Mouse (Mus musculus): ENCODE measurements around the gene Trim66.

The Trim66 gene

GRCm38 (mm10) chr7:109445012-109445411 lies 62.9 kb downstream of the Trim66 start:
- peak; percentile 24 for DNase-seq

DNA sequence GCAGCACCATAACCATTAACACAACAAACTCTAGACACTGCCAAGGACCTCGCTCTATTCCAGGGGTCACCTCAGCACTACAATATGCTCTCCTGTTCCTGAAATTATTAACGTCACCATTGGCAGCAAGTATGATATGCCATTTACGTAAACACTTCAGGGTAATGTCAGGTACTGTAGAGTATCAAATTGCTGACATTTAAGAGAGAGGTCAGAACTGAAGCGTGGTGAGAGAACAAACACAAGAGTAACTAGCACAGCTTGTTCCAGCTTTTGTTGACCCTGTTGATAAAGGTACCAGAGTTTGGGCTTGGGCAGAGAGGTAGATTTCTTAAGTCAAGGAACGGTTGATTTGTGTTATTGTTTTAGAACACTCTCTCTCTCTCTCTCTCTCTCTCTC lies 65.2 kb downstream of the Trim66 start:
- DNase-seq: no peak

- DNase-seq: no peak
Observed at GRCm38 (mm10) chr7:109440697-109441269, 67.2 kb downstream of the Trim66 start.

DNA sequence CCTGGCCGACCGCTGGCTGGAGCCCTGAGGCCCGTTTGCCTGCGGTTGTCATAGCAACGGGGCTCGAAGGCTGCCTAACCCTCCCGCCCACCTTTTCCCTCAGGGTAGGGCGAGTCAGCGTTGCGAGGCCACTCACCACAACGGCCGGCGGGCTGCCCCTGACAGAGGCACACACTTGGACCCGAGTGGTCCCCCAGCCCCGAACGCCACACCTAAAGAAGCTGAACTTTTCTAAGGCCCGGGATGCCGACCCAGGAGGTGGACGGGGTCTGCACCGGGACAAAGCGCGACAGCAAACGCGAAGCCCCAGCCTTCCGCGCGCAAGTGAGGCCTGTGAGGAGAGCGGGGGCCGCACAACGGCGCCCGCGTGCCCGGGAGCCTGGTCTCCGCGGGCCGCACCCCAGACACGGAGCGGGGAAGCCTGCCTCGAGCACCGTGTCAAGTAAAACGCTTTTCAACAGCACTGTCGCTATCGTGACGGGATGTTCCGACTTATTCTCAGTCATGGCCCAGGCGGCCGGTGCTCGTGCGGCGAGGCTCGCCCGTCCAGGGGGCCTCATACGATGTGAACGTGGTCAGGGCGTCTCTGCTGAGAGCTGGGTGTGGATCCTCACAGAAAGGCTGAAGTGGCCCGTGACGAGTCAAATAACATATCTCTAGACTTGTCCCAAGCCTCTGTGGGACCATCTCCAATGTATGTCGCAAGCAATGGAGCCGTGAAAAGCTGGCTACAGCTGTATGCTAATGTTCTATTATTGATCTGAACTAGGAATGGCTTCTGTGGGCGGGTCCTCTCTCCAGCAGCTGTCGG lies 68.9 kb downstream of the Trim66 start, which contains the start of gene Stk33:
TSS of gene Stk33 (minus strand) at position 301 of the 811 bp plus-strand sequence.
- no peak for DNase-seq

- DNase-seq: no peak
Observed at GRCm38 (mm10) chr7:109424422-109425159, 83.3 kb downstream of the Trim66 start.

GRCm38 (mm10) chr7:109422803-109423202 lies 85.1 kb downstream of the Trim66 start:
- no peak for DNase-seq

DNA sequence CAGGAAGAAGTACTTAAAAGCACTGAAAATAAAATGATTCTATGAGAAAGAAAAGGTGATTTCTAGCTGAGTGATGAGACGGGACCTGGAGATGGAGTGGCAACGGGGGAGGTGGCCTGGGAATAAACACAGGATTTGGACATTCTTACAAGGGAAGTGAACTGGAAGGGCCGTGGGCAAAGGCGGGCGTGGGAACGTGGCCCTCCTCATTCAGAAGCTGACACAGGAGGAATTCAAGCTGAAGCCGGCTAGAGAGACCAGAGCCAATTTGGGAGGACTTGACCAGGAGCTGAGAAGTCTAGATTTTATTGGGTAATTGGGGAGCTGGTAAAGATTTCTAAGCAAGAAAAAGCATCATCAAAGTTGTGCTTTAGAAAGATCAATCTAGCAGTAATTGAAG lies 102.4 kb downstream of the Trim66 start:
- no peak for DNase-seq

DNA sequence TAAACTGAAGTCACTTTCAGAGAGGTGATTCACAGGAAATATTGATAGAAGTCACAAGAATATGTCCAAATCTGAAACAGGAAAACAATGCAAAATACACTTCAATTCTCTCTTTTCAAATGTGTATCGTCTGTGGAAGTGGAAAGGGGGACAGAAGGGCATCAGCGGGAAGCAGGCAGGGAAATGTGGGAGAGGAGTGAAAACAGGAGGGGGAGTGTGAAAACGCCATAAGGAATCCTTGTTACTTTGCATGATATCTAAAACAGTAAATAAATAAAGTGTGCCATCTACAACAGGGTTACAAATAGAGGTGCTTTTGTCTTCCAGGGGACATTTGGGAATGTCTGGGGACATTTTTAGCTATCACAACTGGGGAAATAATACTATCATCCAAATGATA lies 108.6 kb downstream of the Trim66 start:
- DNase-seq: peak; percentile 28

Measured in cerebellum, adult 11 months (tissue).